Mouse (Mus musculus) spleen, adult 2 months (tissue): ENCODE measurements around the gene AC124502.3. TPM values are rescaled to one million over a fixed set of nuclear protein-coding genes. Genes with fewer than 3 reads are reported as not detected.
"Not testable (repeated sequence)": the region's sequence is repeated elsewhere in the genome, so short reads cannot be mapped to it uniquely, and the experiment has no call there.

Experiments used
- DNase-seq, 2 experiments: peaks; one replicate each; pipeline versions ENCODE4 v3.0.0 to v3.0.0-alpha.2; 2012 to 2021; ENCODE audit warnings: low spot score in 2 of 2, low read depth in 1 of 2
- H3K27ac ChIP-seq: fragments of 200-500 bp; 2 replicates; pipeline ENCODE4 v1.5.1; 2012; ENCODE audit warnings: low read length, inconsistent platforms; ENCODE audit not compliant: insufficient read depth
- H3K27me3 ChIP-seq: fragments of 200-500 bp; 2 replicates; pipeline ENCODE4 v1.6.1; 2012; ENCODE audit warnings: mild to moderate bottlenecking, moderate library complexity, low read length, inconsistent platforms; ENCODE audit not compliant: control insufficient read depth, insufficient read depth
- H3K36me3 ChIP-seq: fragments of 200-500 bp; 2 replicates; pipeline ENCODE4 v1.6.1; 2012; ENCODE audit warnings: mild to moderate bottlenecking, low read length, inconsistent platforms; ENCODE audit not compliant: control insufficient read depth, insufficient read depth
- H3K4me1 ChIP-seq: fragments of 200-500 bp; 2 replicates; pipeline ENCODE4 v1.6.1; 2011; ENCODE audit warnings: inconsistent platforms; ENCODE audit not compliant: control insufficient read depth, insufficient read depth, insufficient read length
- H3K4me3 ChIP-seq: fragments of 200-500 bp; 2 replicates; pipeline ENCODE4 v1.5.1; 2011; ENCODE audit warnings: mild to moderate bottlenecking, inconsistent platforms; ENCODE audit not compliant: insufficient read depth, insufficient read length; ENCODE audit errors: extremely low read depth
- CTCF ChIP-seq: fragments of 200-500 bp; IDR thresholded peaks from 2 replicates; pipeline ENCODE4 v1.5.1; 2011; ENCODE audit warnings: mild to moderate bottlenecking, inconsistent platforms; ENCODE audit not compliant: insufficient read depth, insufficient read length, insufficient replicate concordance; ENCODE audit errors: extremely low read depth
- POLR2A ChIP-seq: fragments of 200-500 bp; IDR thresholded peaks from 2 replicates; pipeline ENCODE4 v1.6.1; 2011; ENCODE audit warnings: low read depth, low read length, inconsistent platforms
- WGBS: fragments of 180-500 bp; shearing (Covaris S2); methylation state at CpG from one replicate; pipeline ENCODE4 v1.1.7; 2018; 5-methylcytosine and 5-hydroxymethylcytosine counted together
- polyA plus RNA-seq: library from polyadenylated mRNA; depleted of rRNA; stranded (reverse); fragments of >200 nt; gene quantifications from 2 replicates; pipeline ENCODE4 v1.2.3, GENCODE M21; 2012

Gene AC124502.3
- polyA plus RNA-seq, 1 experiment: 0.79 TPM

DNA sequence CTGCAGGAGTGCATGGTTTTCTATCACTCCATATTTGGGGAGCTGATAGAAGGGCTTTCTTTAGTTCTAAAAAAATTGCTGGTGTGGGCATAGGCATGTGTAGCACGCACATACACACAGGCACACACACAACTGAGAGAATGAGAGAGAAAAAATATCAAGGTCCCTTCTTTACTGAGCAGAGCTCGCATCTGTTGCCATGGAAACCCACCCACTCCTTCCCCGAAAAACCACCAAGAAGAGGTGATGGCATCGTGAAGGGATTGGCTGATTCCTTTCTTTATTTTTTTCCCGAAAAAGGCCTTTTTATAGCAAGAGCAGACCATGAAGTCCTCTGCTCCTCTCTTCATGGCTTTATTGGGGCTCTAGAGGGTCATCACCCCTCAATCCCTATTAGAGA is 44.6 kb upstream of the AC124502.3 start:
- Histone ChIP-seq H3K4me3 (no peak overlapping the region), H3K36me3 (no peaks in the 10 kb centered on the region), H3K27me3 (peaks cover 8% of the 10 kb centered on the region; the same call in 1 of the 2 replicates), H3K4me1 (0 out of 2 replicates have a peak, but pooled peaks cover 2% of the 10 kb centered on the region), H3K27ac (no peak overlapping the region)
- 39% methylated on average over 5 of the region's 5 CpGs for WGBS
- DNase-seq: no peak
- TF ChIP-seq CTCF (no peak), POLR2A (no peak)

DNA sequence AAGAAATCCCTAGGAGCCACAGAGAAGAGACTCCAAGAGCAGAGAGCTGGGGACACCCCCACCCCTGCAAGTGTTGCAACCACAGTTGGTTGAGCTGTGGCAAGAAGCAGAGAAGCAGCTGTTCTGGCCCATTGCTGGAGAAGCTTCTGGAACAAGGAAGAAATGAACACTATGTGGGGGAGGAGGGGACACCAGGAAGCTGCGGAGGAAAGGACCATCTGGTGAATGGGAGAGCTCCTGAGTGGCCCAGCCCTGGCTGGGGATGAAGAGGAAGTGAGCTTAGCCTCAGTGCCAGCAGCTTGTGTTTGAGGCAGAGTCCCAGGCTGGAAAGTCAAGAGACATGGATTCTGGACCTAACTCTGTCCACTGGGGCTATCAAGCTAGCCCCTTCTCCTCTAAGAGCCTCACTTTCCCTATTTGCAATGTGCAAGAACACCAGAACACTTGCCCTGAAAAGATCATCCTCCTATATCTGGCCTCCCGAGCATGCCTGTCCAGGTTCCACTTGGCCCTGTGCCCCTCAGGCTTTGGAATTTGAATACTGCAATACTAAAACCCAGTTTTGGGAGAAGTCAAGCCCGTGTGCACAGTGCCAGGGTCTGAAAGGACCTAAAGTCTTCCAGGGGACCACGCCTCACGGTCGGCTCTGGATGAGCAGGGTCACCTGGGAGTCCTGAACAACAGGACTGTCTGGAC is 39.1 kb upstream of the AC124502.3 start:
- Histone ChIP-seq H3K27me3 (no peaks in the 10 kb centered on the region), H3K36me3 (no peaks in the 10 kb centered on the region), H3K4me3 (no peak overlapping the region), H3K27ac (no peak overlapping the region), H3K4me1 (peaks cover 4% of the 10 kb centered on the region; the same call in 1 of the 2 replicates)
- no peak for DNase-seq
- WGBS: 66% methylated on average over 6 of the region's 6 CpGs
- no peak for TF ChIP-seq CTCF
- no peak for TF ChIP-seq POLR2A

DNA sequence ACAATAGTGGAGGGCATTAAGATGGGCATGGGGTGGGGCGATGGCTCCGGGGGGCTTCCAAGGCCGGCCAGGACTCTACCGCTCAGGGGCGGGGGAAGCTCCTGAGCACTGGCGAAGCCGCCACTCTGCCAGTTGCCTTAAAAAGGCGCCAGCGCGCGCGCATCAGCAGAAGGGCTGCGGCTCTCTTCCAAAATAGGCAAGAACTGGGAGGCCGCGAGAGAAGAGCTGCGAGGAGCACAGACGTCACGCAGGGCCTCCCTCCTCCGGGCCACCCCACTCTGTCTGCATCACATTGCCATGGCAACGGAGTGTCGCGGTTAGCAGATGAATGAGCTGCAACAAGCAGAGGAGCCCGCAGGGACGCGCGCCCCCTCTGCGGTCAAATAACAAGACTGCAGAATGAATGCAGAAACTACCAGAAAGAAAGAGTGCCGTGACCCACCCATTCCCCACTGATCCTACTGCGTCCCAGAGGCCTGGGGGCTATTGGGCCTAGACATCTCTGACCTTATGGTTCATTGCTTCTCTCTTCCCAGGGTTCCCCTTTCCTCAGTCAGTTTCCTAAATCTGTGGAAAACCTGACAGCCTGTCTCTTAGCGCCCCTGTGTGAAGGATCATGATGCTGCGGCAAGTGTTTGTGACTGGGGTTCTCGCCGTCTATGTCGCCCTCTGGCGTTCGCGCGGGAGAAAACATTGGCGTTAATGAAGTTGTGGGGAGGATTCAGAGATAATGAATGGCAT is 36.9 kb upstream of the AC124502.3 start:
- DNase-seq: peak; percentile 59 to 68
- H3K4me1 ChIP-seq: peaks cover 4% of the 10 kb centered on the region; the same call in 1 of the 2 replicates

DNA sequence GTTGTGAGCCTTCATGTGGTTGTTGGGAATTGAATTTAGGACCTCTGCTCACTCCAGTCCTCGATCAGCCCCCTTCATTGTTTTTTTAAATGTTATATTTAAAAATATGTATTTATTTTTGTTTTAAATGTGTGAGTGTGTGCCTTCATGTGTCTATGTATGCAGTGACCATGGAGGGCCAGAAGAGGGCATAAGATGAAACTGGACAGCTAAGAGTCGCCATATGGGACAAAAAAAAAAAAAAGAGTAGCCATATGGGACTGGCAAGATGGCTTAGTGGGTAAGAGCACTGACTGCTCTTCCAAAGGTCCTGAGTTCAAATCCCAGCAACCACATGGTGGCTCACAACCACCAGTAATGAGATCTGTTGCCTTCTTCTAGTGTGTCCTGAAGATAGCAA is 35.0 kb upstream of the AC124502.3 start:
- 53% methylated on average over 2 of the region's 2 CpGs for whole genome bisulfite sequencing
- not testable (repeated sequence) for H3K36me3 ChIP-seq, DNase-seq, H3K4me1 ChIP-seq, H3K27ac ChIP-seq, H3K4me3 ChIP-seq, H3K27me3 ChIP-seq

More for the DNA sequence above, 36.9 kb upstream of the AC124502.3 start:
- H3K36me3 ChIP-seq: no peaks in the 10 kb centered on the region
- no peak overlapping the region for H3K27ac ChIP-seq
- 2% methylated on average over 39 of the region's 39 CpGs for WGBS
- TF ChIP-seq POLR2A (no peak), CTCF (peak; percentile 95; the same call in 1 of the 2 replicates)
- H3K27me3 ChIP-seq: no peaks in the 10 kb centered on the region; the same call in 1 of the 2 replicates
- no peak overlapping the region for H3K4me3 ChIP-seq

DNA sequence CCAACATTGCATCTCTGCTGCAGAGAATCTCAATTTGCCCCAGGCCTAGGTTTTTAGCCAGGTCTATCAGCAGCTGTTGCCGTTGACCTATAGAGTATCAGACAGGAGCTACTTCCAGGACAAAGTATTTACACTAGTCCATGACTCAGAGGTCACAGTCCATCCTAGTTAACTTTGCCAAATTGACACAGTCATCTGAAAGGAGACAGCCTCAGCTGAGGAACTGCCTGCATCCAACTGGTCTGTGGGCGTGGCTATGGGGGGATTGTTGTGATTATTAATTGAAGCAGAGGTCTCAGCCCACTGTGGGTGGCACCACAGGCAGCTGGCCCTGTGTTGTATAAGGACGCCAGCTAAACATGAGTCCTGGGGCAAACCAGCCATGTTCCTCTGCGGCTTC is 33.8 kb upstream of the AC124502.3 start:
- no peak for DNase-seq
- Histone ChIP-seq H3K4me1 (peaks cover 4% of the 10 kb centered on the region; the same call in 1 of the 2 replicates), H3K27ac (no peak overlapping the region), H3K4me3 (no peak overlapping the region), H3K36me3 (no peaks in the 10 kb centered on the region), H3K27me3 (no peaks in the 10 kb centered on the region; the same call in 1 of the 2 replicates)
- WGBS: 69% methylated on average over 4 of the region's 4 CpGs
- TF ChIP-seq POLR2A (no peak), CTCF (no peak)

DNA sequence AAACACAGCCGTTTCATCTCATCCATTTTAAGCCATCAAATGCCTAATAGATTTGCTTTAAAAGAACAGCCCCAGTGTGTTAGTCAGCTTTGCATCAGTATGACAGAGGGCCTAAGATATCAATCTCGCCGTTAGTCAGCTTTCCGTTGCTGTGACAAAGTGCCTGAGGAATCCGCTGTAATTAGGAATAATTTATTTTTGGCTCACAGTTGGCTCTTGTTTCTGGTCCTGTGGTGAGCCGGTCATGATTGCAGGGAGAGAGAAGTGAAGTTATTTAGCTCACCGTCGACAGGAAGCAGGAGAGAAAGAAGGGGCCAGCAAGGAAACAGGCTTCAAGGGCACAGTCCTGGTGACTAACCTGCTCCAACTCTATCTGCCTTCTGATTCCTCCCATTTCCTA is 25.6 kb upstream of the AC124502.3 start:
- Histone ChIP-seq H3K4me1 (no peaks in the 10 kb centered on the region), H3K4me3 (no peak overlapping the region), H3K36me3 (no peaks in the 10 kb centered on the region), H3K27ac (no peak overlapping the region), H3K27me3 (no peaks in the 10 kb centered on the region)
- no peak for DNase-seq
- WGBS: 39% methylated on average over 8 of the region's 8 CpGs
- TF ChIP-seq POLR2A (no peak), CTCF (no peak)

DNA sequence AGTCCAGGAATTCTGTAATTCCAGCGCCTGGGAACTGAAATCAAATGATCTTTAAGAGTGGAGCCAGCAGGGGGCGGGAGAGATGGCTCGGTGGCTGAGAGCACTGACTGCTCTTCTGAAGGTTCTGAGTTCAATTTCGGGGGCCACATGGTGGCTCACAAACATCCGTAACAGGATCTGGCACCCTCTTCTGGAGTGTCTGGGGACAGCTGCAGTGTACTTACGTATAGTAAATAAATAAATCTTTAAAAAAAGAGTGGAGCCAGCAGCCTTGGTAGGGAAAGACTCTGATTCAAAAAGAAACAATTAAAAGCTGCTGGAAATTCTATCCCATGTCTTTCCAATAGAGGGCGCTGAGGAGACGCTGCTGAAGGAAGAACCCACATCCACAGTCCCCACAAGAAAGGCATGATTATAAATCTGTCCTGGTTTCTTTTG is 23.7 kb upstream of the AC124502.3 start:
- DNase-seq: peak in 1 of 2 experiments; percentile 4
- Histone ChIP-seq H3K4me1 (no peaks in the 10 kb centered on the region), H3K4me3 (no peak overlapping the region), H3K36me3 (no peaks in the 10 kb centered on the region), H3K27ac (no peak overlapping the region), H3K27me3 (no peaks in the 10 kb centered on the region)
- WGBS: 13% methylated on average over 8 of the region's 8 CpGs
- no peak for TF ChIP-seq POLR2A
- peak; percentile 36; the same call in 1 of the 2 replicates for TF ChIP-seq CTCF
